Mouse (Mus musculus): ENCODE measurements around the gene Pabpn1.

DNA sequence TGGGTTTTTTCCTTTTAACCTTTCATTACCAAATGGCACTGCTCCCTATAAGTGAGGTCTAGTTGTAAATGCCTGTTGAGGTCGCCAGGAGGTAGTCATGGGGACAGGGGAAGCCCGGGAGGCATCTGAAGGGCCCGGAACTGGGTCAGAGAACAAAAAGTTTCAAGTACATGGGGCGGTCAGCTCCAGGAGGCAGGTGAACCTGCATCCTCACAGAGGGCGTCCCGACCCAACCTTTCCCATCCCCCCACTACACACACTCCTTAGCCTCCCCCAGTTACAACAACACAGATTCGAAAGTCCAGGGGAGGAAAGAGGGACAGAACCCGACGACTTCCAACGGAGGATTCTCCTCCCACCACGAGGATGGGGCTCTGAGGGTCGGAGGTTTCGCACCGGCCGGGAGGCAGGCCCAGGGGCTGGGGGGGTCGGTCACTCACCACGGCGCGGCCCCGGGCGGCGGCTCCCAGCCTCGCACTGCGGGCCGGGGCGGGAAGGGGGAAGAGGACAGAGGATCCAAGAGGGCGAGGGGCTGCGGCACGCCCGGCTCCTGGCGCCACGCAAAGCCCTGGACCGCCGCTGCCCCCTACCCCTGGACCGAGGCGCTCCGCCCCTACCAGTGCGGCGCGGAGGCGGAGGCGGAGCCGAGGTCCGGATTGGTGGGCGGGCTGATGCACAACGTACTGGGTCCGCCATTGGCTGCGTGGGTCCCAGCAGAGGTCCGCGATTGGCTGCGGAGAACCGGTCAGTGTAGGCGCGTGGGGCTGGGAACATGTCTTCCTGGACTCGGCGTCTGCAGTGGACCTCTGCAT lies 28.6 kb upstream of the Pabpn1 start:
- TF ChIP-seq CTCF (IDR thresholded peaks at IDR 0.05; ENCODE audit: low read depth) (no peak), EP300 (IDR thresholded peaks at IDR 0.05; ENCODE audit: low read depth) (no peak)
